Mouse (Mus musculus) CH12.LX (cell line): ENCODE data around the gene Ccnl2.

Experiments
- CTCF ChIP-seq, 2 experiments: IDR thresholded peaks in 1 of 2; conservative IDR thresholded peaks in 1 of 2; 2 replicates each; pipeline ENCODE4 v1.5.1; 2011 to 2012; ENCODE audit warnings: low read depth in 2 of 2, low read length in 2 of 2, improper control_type of control experiment in 1 of 2, inconsistent platforms in 1 of 2, mild to moderate bottlenecking in 1 of 2, moderate library complexity in 1 of 2
- EP300 ChIP-seq: IDR thresholded peaks from 2 replicates; pipeline ENCODE4 v1.6.1; 2011; ENCODE audit warnings: low read length, improper control_type of control experiment
- MEF2A ChIP-seq: IDR thresholded peaks from 2 replicates; pipeline ENCODE4 v1.6.1; 2014; ENCODE audit warnings: low read depth, mild to moderate bottlenecking, inconsistent platforms, low read length, improper control_type of control experiment, borderline replicate concordance
- MYC ChIP-seq: IDR thresholded peaks from 2 replicates; pipeline ENCODE4 v1.6.1; 2011; ENCODE audit warnings: low read depth, mild to moderate bottlenecking, improper control_type of control experiment, low read length
- POLR2A ChIP-seq: IDR thresholded peaks from 2 replicates; pipeline ENCODE4 v1.6.1; 2011; ENCODE audit warnings: low read depth, mild to moderate bottlenecking, improper control_type of control experiment, low read length

- TF ChIP-seq POLR2A, result no peak
- TF ChIP-seq CTCF (conservative IDR thresholded peaks at IDR 0.05 in 1 of 2, IDR thresholded peaks at IDR 0.05 in 1 of 2; ENCODE audit: low read depth in 2 of 2, low read length in 2 of 2), result no peak
- TF ChIP-seq EP300, result no peak
- TF ChIP-seq MEF2A, result no peak
- TF ChIP-seq MYC, result no peak
These were observed 50.7 kb downstream of the Ccnl2 start, which contains the start of gene Tas1r3 for GRCm38 (mm10) chr4:155863001-155863400.
